Mouse (Mus musculus): ENCODE data around the gene Kirrel. TPM values are rescaled to one million over a fixed set of nuclear protein-coding genes. Genes with fewer than 3 reads are reported as not detected.

Gene Kirrel
- polyA plus RNA-seq, 1 experiment from 2014 or later: 5.0 TPM

GRCm38 (mm10) chr3:87151294-87151826, 23.2 kb downstream of the Kirrel start:
- Histone ChIP-seq H3K9ac (replicated peaks) (no peak overlapping the region), H3K4me3 (no peak overlapping the region), H3K4me1 (peaks cover 54% of the 10 kb centered on the region), H3K27me3 (no peaks in the 10 kb centered on the region), H3K4me2 (replicated peaks) (no peak overlapping the region), H3K27ac (replicated peaks) (peak overlapping the region; percentile 79), H3K36me3 (peaks cover 2% of the 10 kb centered on the region; the same call in 1 of the 2 replicates), H3K9me3 (no peaks in the 10 kb centered on the region)
- 34% methylated on average over 2 of the region's 2 CpGs for WGBS
- no peak for ATAC-seq (replicated peaks)

- Histone ChIP-seq H3K4me2 (replicated peaks) (no peak overlapping the region; the same call in 1 of the 2 replicates), H3K27me3 (no peaks in the 10 kb centered on the region), H3K4me1 (peaks cover 54% of the 10 kb centered on the region), H3K27ac (replicated peaks) (peak overlapping the region; percentile 79), H3K9ac (replicated peaks) (peak overlapping the region; percentile 31), H3K9me3 (no peaks in the 10 kb centered on the region), H3K36me3 (peaks cover 2% of the 10 kb centered on the region; the same call in 1 of the 2 replicates), H3K4me3 (no peak overlapping the region)
- peak; percentile 41 for ATAC-seq (replicated peaks)
- 4% methylated on average over 16 of the region's 16 CpGs for WGBS
These were observed 23.8 kb downstream of the Kirrel start for GRCm38 (mm10) chr3:87150689-87151244.

GRCm38 (mm10) chr3:87150056-87150688, 24.4 kb downstream of the Kirrel start:
- Histone ChIP-seq H3K9ac (replicated peaks) (peak overlapping the region; percentile 31; the same call in 1 of the 2 replicates), H3K4me2 (replicated peaks) (no peak overlapping the region), H3K4me3 (no peak overlapping the region), H3K9me3 (no peaks in the 10 kb centered on the region), H3K4me1 (peaks cover 52% of the 10 kb centered on the region), H3K27ac (replicated peaks) (peak overlapping the region; percentile 79), H3K27me3 (no peaks in the 10 kb centered on the region), H3K36me3 (peaks cover 2% of the 10 kb centered on the region; the same call in 1 of the 2 replicates)
- ATAC-seq (replicated peaks): 0 out of 2 replicates have a peak, but pooled peaks have one; percentile 24
- WGBS: 16% methylated on average over 8 of the region's 8 CpGs

GRCm38 (mm10) chr3:87149425-87149824, 25.1 kb downstream of the Kirrel start:
- no peak overlapping the region for H3K9ac ChIP-seq (replicated peaks)
- H3K4me3 ChIP-seq: no peak overlapping the region
- WGBS: 64% methylated on average over 10 of the region's 10 CpGs
- no peak for ATAC-seq (replicated peaks)
- H3K36me3 ChIP-seq: peaks cover 2% of the 10 kb centered on the region; the same call in 1 of the 2 replicates
- H3K27me3 ChIP-seq: no peaks in the 10 kb centered on the region
- H3K4me2 ChIP-seq (replicated peaks): no peak overlapping the region
- H3K9me3 ChIP-seq: no peaks in the 10 kb centered on the region
- H3K4me1 ChIP-seq: peaks cover 50% of the 10 kb centered on the region
- H3K27ac ChIP-seq (replicated peaks): no peak overlapping the region

DNA sequence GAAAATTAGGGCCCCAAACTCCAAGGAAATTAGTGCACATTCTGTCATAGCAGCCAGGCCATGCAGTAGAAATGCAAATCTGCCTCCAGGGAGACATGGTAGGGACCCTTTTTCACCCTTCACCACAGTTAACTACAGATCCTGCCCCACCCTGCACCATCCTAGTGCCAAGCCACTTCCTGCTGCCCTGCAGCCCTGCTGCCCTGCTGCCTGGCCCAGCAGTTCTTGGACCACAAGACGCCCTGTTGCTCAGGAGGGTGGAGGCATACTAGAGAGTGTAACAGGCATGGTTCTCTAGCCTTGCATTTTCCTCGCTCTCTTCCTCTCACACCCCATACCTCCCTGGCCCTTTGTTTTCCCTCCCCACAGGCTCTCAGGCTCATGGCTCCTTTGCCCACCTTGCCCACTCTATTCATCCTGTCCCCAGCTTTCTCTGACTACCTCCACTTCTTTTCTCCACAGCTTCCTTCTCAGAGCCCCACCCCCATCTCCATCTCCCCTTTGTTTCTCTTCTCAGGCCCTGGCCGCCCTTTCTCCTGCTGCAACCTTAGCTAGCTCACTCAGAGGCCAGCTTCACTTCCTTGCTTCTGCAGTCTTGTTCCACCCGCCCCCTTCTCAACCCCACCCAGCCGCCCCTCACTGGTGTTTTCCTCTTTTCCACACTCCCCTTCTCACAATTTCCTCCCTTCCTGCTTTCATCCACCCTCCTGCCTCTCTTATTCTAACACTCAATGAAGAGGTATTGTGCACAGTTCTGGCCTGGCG, 29.9 kb downstream of the Kirrel start:
- H3K9ac ChIP-seq (replicated peaks): no peak overlapping the region
- H3K4me1 ChIP-seq: peaks cover 16% of the 10 kb centered on the region; the same call in 1 of the 2 replicates
- no peaks in the 10 kb centered on the region for H3K27me3 ChIP-seq
- H3K36me3 ChIP-seq: peaks cover 2% of the 10 kb centered on the region; the same call in 1 of the 2 replicates
- H3K4me3 ChIP-seq: no peak overlapping the region
- no peaks in the 10 kb centered on the region for H3K9me3 ChIP-seq
- H3K4me2 ChIP-seq (replicated peaks): no peak overlapping the region
- H3K27ac ChIP-seq (replicated peaks): no peak overlapping the region
- no peak for ATAC-seq (replicated peaks)
- WGBS: 20% methylated on average over 6 of the region's 6 CpGs

DNA sequence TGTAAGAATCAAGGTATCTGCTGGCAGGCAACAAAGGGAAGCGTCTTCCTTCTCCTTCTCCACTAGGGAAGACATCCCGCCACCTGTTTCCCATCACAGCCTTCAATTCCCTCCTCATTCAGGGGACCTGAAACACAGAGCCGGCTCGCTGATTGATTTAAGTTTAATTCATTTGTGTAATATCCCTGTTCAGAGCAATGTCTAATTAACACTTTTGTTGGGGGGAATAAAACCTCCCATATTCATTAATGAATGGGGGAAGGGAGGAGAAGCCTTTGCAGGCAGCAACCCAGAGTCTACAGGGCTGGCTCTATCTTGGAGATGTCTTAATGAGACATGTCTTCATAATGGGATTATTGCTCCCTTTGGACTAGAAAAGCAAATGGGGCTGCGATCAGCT, 34.3 kb downstream of the Kirrel start:
- H3K9me3 ChIP-seq: no peaks in the 10 kb centered on the region
- H3K4me2 ChIP-seq (replicated peaks): no peak overlapping the region
- no peak overlapping the region for H3K4me3 ChIP-seq
- peaks cover 16% of the 10 kb centered on the region; the same call in 1 of the 2 replicates for H3K4me1 ChIP-seq
- no peak for ATAC-seq (replicated peaks)
- H3K27me3 ChIP-seq: no peaks in the 10 kb centered on the region
- H3K36me3 ChIP-seq: 0 out of 2 replicates have a peak, but pooled peaks cover 6% of the 10 kb centered on the region
- no peak overlapping the region for H3K9ac ChIP-seq (replicated peaks)
- 23% methylated on average over 5 of the region's 5 CpGs for WGBS
- no peak overlapping the region for H3K27ac ChIP-seq (replicated peaks)

- no peak for ATAC-seq (replicated peaks)
- Histone ChIP-seq H3K27ac (replicated peaks) (no peak overlapping the region), H3K9ac (replicated peaks) (no peak overlapping the region), H3K4me3 (no peak overlapping the region), H3K9me3 (no peaks in the 10 kb centered on the region), H3K4me2 (replicated peaks) (no peak overlapping the region), H3K36me3 (0 out of 2 replicates have a peak, but pooled peaks cover 8% of the 10 kb centered on the region), H3K4me1 (peaks cover 15% of the 10 kb centered on the region), H3K27me3 (no peaks in the 10 kb centered on the region)
- WGBS: 41% methylated on average over 7 of the region's 7 CpGs
These were observed 37.8 kb downstream of the Kirrel start for GRCm38 (mm10) chr3:87136782-87137181.

GRCm38 (mm10) chr3:87134951-87135350, 39.6 kb downstream of the Kirrel start:
- H3K4me1 ChIP-seq: peaks cover 16% of the 10 kb centered on the region
- no peak overlapping the region for H3K27ac ChIP-seq (replicated peaks)
- no peaks in the 10 kb centered on the region for H3K27me3 ChIP-seq
- H3K36me3 ChIP-seq: 0 out of 2 replicates have a peak, but pooled peaks cover 8% of the 10 kb centered on the region
- H3K4me2 ChIP-seq (replicated peaks): no peak overlapping the region
- no peak for ATAC-seq (replicated peaks)
- H3K4me3 ChIP-seq: no peak overlapping the region
- no peaks in the 10 kb centered on the region for H3K9me3 ChIP-seq
- no peak overlapping the region for H3K9ac ChIP-seq (replicated peaks)

DNA sequence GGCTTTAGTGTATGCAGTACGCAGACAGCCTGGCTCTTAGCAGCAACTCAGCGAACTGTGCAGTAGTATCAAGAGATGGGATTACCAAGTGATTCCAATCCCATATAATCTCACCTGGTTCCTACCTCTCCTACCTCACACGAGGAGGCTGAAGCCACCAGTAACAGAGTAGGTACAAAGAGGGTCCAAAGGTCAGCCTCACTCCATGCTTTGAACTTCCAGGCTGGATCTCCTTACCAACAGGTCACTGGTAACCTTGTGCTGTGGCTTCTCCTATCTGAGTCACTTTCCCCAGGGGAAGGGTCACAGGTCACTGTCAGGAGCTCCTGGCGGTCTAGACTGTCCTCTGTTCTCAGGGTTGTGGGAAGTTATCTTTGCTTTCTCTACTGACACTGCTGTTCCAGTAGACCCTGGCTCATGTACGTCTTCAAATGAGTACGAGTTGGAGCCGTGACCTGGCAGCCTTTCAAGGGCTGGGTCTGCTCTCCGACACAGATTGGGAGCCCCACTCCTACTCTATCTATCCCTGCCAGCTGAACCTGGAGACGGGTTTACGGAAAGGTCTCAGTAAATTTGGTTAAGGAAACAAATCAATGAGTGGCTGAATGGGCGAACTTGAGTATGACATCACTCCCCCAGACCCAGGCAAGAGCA, 42.7 kb downstream of the Kirrel start:
- no peaks in the 10 kb centered on the region for H3K9me3 ChIP-seq
- no peak overlapping the region for H3K4me2 ChIP-seq (replicated peaks)
- 61% methylated on average over 11 of the region's 11 CpGs for WGBS
- H3K27ac ChIP-seq (replicated peaks): no peak overlapping the region
- ATAC-seq (replicated peaks): peak; percentile 17; the same call in 1 of the 2 replicates
- peaks cover 15% of the 10 kb centered on the region for H3K4me1 ChIP-seq
- 0 out of 2 replicates have a peak, but pooled peaks cover 8% of the 10 kb centered on the region for H3K36me3 ChIP-seq
- no peaks in the 10 kb centered on the region for H3K27me3 ChIP-seq
- H3K9ac ChIP-seq (replicated peaks): no peak overlapping the region
- H3K4me3 ChIP-seq: no peak overlapping the region

GRCm38 (mm10) chr3:87130933-87131332, 43.6 kb downstream of the Kirrel start:
- Histone ChIP-seq H3K36me3 (0 out of 2 replicates have a peak, but pooled peaks cover 7% of the 10 kb centered on the region), H3K9ac (replicated peaks) (no peak overlapping the region), H3K27ac (replicated peaks) (no peak overlapping the region), H3K4me3 (no peak overlapping the region), H3K4me1 (peaks cover 15% of the 10 kb centered on the region), H3K4me2 (replicated peaks) (no peak overlapping the region), H3K27me3 (no peaks in the 10 kb centered on the region), H3K9me3 (no peaks in the 10 kb centered on the region)
- ATAC-seq (replicated peaks): no peak
- 30% methylated on average over 6 of the region's 6 CpGs for WGBS

GRCm38 (mm10) chr3:87123795-87124194, 50.8 kb downstream of the Kirrel start:
- Histone ChIP-seq H3K4me3 (no peak overlapping the region), H3K27me3 (no peaks in the 10 kb centered on the region), H3K4me1 (no peaks in the 10 kb centered on the region), H3K27ac (replicated peaks) (no peak overlapping the region), H3K4me2 (replicated peaks) (no peak overlapping the region), H3K9ac (replicated peaks) (no peak overlapping the region), H3K36me3 (no peaks in the 10 kb centered on the region), H3K9me3 (no peaks in the 10 kb centered on the region)
- WGBS: 84% methylated on average over 6 of the region's 6 CpGs
- no peak for ATAC-seq (replicated peaks)
